Mouse (Mus musculus) frontal cortex, adult 2 months (tissue): ENCODE measurements around the gene Fam168a. TPM values are rescaled to one million over a fixed set of nuclear protein-coding genes. Genes with fewer than 3 reads are reported as not detected.
"Not testable (repeated sequence)": the region's sequence is repeated elsewhere in the genome, so short reads cannot be mapped to it uniquely, and the experiment has no call there.

ENCODE experiments used
- DNase-seq, 2 experiments: peaks; one replicate each; pipeline ENCODE4 v3.0.0; 2022; ENCODE audit warnings: low spot score in 1 of 2; ENCODE audit errors: extremely low spot score in 1 of 2
- polyA plus RNA-seq: library from polyadenylated mRNA; depleted of rRNA; stranded (reverse); fragments of >200 nt; gene quantifications from 2 replicates; pipeline ENCODE4 v1.2.3, GENCODE M21; 2012

Fam168a gene
- polyA plus RNA-seq, 1 experiment: 105 TPM

DNA sequence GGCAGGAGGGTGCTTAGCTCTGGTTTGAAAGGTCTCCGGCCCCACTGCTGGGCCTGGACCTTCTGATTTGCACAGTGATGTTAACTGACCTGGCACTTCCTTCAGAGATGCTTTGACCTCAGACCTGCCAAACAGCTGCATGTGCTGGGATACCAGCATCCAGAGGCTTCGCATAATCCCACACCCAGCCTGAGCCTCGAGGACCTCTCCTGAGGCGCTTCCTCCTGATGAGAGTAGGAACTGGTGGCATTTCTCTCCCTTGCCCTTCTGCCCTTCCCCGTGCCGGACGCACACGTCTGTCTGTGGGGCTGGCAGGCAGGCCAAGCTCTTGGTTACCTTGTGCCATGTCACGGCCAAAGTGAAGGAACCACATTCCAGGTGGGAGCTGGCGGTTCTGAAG is 130.2 kb downstream of the Fam168a start:
- DNase-seq: no peak

DNA sequence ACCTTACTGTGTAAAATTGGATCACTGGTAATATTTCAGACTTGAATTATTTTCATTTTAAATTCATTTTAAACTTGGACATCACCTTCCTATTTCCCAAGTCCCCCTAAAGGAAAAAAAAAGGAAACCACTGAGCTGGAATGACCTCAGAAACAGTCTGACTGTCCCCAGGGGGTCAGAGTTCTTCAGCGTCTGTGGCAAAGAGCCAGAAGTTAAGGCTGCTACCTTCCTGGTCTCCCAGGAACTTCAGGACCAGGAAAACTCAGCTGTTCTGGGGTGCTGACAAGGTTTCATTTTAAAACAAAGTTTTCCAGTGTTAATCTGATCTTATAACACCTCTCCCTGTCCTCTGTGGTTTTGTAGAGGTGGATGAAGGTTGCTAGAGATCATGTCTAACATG is 131.3 kb downstream of the Fam168a start:
- no peak for DNase-seq

DNA sequence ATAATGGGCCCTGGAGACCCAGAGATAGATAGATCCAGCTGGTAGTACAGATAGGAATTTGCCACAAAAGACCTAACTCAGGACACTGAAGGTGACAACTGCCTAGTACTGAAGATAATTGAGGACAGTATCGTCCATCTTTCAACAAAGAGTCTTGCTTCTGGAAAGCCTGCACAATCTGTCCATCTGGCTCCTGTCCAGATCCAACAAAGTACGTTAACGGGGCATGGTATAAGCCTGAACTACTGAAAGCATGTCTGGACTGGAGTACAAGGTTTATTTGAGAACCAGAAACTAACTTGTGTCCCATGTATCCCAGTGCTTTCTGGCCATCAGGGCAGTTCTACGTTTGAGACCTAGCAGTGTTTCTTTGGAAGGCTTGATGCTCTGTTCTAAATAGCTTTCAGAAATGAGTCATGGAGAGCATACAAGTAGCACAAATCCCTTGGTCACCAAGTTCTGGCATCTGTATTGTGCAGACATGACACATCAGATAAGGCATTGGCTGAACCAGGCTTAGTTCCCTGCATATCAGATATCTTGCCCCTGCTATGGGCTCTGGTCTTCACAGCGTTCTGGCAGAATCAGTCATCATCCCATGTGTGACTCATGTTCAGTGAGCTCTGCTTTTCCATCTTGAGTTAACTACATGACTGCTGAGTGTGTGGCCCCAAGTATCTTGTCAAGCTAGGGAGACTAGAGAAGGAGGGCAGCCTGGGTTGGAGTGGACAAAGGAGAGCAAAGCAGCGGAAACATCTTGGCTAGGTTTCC is 133.4 kb downstream of the Fam168a start:
- no peak for DNase-seq

DNA sequence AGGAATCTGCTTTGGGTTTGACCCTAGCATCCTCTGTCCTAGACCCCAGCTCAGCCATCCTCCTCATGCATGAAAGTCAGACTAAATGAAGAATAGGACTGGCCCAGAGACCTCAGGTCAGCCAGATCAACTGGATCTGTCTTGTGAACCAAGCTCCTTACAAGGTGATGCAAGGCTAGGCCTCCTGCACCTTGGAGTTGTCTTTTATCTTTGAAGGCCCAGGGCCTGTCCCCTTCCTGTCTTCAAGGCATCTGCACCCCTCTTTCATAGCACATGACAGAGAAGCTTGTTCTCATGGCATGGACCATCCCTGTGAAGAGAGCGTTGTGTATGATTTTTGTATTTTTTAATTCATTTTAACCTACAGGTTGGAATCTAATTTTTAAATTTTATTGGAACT is 134.5 kb downstream of the Fam168a start:
- no peak for DNase-seq

DNA sequence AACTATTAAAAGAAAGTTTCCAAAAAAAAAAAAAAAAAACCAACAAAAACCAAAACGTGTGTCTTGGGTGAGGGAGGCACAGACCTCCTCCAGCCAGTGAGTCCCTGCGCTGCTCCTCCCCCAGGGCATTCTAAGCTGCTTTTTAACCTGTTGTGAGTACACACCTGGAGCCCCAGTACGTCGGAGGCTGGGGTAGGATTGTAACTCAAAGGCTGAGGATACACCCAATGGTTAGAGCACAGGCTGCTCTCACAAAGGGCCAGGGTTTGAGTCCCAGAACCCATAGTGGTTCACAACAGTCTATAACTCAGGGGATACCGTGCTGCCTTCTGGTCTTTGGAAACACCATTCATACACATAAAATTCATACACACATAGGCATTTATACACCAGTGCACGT is 135.2 kb downstream of the Fam168a start:
- no peak for DNase-seq

DNA sequence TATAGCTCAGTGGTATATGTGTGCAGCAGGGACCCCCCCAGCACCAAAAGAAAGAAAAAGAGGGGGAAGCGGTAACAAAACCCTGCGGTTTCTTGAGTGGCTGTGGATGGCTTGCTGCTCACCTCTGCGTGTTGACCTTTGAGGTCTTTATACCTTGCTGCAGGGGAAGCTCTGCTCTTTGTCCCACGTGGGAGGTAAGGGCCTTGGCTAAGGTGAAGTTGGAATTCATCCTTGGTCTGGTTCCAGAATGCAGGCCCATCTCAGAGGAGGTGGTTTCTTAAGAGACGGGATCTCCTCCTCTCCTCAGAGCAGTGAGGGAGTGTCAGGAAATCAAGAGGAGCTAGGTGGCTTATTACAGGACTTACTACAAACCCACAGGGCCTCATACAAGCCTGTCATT is 135.7 kb downstream of the Fam168a start:
- no peak for DNase-seq

DNA sequence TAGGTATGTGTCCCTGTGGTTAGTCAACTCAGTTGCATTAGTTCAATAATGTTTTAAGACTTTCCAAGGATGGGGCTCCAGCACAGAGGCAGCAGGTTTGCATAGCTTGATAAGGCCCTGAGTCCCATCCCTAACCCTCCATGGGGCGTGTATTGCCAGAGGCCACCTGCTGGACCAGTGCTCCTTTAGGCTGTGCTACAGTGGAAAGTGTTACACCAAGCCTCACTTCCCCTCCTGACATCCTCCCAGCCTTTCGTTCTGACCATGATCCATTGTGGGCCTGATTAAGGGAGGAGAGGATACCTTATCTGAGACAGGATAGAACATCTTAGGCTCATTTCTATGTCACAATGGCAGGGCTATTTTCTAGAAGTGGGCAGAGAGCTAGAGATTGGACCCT is 137.4 kb downstream of the Fam168a start:
- DNase-seq: no peak

DNA sequence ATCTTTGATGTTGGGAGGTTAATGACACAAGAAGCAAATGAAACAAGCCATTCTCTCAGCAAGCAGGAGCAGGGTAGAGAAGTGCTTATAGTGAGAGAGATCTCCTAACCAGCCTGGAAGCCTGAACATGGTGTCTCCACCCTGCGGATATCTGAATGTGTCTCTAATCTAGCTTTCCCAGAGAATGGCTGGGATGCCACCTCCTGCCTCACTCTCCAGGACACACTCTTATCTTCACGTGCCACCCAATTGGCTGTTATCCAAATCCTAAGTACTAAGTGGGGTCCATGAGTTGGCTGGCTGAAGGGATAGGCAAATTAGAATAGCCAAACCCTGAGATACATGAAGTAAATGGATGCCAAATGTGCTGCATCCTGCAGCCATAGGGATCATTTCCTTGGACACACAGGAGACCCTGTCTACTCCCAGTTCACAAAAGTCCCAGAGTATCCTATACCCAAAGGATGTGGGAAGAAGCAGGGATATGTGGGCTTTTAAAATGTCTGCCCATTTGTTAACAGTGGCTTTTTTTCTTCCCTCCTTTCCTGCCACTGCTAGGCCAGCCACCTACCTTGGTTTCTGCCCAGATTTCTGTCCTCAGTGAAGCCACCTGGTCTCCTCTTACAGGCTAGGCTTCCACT is 138.1 kb downstream of the Fam168a start:
- no peak for DNase-seq

DNA sequence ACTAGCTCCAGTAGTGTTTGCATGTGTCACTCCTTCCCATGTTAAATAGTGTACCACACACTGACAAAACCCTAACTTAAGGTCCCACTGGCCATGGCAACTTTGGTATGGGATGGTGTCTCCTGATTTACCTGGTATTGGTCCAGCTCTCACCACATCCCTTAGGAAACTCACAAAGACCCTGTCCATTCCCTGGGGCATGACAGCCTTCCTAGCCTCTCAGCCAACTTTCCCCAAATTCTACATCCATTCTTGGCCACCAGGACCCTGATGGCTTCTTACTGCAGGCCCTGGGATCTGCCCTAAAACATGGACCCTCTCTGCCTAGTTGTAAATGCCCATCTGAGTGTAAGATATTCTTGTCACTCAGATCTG is 138.6 kb downstream of the Fam168a start:
- no peak for DNase-seq

DNA sequence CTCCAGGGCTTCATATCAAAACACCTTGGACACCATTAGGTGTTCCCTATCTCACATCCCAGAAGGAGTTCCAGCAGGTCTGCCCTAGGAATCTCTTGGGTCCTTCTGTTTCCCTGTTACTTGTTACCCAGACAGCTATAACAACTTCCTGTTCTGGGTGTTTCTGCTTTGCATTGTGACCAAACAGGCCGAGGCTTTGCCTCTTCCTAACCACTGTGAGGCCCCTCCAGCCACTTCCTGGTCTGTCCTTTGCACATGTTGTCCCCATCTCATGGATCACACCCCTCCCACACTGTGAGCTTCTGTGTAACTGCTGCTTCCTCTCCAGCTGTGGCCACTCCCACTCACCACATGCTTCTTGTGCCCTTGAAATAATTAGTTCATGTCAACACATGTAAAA is 139.0 kb downstream of the Fam168a start:
- DNase-seq: peak in 1 of 2 experiments; percentile 59

DNA sequence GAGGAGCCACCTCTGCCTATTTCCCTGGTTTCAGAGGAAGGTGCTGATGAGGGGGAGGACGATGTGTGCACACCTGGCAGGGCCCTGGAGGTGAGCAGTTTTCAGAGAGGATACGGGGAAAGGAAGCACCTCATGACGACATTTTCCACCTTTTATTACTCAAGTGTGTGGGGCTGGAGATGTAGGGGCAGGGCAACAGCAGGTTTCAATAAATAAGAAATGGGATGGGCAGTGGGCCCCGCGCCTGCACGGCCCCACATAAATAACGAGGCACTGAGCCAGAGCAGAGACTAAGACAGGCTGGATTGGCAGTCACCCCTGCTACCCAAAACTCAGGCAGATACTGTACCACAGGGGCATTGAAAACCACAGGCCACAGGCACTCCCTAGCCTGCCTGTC is 139.6 kb downstream of the Fam168a start:
- not testable (repeated sequence) for DNase-seq

DNA sequence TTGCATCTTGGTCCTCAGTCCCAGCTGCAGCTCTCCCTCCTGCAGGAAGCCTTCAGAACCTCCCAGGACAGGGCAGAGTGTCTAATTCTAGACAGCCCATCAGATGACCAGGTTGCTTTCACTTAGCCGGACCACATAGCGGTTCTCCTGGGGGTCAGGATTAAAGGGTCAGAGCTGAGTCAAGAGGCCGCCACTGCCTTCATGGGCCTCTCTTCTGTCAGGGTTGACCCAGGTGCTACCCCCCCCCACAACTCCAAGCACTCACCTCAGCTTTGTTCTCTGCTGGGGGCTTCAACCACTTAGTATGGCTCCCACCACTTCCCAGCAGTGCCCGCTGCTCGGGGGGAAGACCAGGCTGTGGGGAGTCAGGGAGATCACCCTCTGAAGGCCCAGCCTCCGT is 140.7 kb downstream of the Fam168a start:
- no peak for DNase-seq

DNA sequence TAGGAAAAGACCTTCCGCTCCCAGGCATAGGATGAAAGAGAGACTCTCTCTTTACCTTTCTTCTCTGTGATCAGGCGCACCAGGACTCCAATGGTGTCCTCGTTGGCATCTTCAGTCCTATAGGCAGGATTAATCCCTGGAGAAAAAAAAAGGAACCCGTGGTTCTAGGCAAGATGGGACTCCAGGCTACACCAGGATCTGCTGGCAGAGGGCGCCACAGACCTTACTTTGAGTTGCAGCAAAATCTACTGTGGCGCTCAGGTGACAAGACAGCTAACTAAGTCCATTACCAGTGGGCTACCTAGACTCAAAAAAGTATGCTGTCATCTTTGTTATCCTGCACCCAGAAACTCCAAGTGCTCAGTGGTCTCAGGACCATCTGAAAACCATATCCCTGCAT is 142.3 kb downstream of the Fam168a start:
- peak in 1 of 2 experiments; percentile 90 for DNase-seq

DNA sequence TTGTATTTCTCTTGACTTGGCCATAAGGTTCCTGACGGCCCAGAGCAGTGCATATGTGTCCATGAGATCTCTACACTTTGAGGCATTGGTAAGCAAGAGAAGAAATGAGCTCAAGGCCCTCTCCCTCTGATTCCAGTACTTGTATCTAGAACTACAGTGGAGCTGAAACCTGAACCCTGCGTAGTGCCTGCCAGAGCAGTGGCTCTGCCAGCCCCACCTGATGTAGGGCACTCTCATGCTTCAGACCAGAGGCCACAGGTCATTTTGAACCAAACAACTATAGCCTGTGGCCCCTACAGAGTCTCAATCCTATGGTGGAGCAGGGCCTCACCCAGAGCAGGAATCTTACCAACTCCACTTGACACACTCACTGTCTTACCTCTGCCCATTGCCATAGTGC is 143.1 kb downstream of the Fam168a start:
- DNase-seq: no peak

DNA sequence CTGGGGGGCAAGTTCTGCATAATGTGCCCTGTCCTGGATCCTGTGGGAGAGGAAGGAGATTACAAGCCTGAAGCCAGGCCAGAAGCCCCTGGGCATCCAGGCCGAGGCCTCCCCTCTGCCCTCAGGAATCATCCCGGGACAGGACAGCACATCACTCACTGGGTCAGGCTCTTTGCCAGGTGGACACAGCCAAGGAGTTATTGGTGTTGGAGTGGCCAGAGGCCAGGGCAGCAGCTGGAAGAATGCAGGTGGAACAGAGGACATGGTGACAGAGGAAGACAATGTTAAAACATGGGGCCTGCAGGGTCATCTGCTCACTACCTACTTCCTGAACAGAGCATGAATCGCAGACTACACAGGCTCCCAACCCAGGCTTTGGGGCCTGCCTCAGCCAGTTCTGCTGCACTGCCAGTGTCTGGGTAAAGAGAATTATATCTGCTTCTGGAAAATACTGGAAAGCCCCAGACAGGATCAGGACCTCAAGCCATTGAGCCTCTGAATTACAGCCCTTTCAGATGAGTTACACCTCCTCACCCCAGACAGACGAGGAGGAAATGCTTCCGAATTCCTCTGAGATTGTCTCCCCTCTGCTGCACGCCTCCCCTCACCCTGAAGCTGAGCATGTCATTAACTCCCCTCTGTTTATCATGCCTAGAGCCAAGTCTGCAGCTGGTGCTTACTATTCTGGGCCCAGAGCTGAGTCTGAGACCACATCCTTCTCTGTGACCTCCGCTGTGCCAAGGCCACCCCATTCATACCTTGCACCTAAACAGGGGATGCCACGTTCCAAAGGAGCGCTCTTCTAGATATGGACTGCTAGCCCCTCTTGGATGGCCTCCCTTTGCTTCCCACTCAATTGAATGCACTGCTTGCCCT is 145.3 kb downstream of the Fam168a start:
- no peak for DNase-seq

DNA sequence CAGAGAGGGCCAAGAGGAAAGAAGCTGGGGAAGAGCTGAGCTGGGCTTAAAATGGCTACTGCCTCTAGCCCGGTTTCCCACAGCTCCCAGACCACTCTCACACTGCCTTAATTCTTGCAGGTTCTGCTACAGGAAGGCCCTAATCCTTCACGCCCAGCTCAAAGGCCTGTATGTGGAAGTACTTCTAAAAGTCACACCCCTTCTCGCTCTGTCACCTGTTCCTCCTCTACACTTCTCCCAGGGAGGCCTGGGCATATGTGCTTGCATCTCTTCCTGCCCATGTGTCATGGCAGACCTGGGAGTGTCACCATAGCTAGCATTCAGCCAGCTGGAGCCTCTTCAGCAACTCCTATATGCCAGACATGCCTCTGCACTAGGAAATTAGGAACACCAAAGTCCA is 147.0 kb downstream of the Fam168a start:
- DNase-seq: no peak

DNA sequence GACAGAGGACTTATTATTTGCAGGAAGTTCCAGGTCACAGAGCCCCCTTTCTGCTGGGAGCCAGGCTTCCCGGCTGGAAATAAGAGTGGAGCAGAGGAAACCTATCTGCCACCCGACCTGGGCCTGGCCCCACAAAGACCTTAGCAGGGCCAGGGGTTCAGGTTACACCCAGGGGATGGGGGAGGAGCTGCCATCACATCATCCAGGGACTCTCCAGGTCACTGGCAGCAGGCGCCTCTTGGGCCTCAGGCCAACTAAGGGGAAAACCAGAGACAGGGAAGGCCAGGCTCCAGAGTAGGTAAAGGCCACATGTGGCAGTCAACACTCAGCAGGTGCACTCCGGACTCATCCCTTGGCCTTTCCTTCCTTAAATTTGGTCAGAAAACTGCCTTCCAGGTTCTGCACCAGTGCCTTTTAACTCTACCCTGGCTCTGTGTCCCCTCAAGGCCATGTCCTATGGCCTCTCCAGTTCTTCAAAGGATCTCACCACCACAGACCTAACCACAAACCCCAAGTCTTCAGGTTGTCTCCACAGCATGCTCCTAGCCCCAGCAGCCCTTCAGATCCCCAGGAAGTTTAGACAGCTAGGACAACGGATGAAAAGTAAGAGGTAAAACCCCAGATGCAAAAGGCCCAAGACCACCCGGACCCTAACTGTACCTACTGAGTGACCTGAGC is 147.8 kb downstream of the Fam168a start:
- DNase-seq: no peak

DNA sequence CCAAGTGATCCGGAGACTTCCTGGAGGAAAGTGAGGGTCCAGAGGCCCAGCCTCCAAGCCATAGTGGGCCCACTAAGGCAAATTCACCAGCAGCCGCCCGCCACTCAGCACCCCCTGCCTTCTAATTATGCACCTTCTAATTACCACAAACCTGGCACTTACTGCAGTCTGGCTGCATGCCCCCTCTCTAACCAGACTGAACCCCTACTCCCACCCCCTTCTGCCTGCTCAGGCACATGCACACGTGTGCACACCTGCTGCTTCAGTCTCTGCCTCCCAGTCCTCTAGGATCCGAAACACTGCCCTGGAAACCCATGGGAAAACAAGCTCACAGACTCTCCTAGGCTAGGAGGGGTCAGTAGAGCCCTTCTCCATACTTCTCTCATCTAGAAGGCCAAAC is 148.4 kb downstream of the Fam168a start:
- no peak for DNase-seq

DNA sequence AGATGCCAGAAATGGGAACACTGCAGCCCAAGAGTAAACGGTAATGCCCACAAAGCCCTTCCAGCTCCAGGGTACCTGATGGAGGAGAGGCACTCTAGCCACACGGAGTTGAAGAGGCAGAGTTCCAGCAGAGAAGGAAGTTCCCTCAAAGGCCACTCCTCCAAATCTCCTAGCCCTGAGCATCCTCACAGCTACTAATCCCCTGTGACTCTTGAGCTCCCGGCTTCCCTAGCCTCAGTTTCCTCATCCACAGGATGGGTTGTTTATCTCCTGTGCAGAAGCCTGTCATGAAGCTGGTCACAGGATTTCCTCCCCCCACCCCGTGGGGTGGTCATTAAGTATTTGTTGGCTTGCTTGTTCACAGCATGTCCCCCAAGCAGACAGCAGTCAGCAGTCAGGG is 148.9 kb downstream of the Fam168a start:
- no peak for DNase-seq

DNA sequence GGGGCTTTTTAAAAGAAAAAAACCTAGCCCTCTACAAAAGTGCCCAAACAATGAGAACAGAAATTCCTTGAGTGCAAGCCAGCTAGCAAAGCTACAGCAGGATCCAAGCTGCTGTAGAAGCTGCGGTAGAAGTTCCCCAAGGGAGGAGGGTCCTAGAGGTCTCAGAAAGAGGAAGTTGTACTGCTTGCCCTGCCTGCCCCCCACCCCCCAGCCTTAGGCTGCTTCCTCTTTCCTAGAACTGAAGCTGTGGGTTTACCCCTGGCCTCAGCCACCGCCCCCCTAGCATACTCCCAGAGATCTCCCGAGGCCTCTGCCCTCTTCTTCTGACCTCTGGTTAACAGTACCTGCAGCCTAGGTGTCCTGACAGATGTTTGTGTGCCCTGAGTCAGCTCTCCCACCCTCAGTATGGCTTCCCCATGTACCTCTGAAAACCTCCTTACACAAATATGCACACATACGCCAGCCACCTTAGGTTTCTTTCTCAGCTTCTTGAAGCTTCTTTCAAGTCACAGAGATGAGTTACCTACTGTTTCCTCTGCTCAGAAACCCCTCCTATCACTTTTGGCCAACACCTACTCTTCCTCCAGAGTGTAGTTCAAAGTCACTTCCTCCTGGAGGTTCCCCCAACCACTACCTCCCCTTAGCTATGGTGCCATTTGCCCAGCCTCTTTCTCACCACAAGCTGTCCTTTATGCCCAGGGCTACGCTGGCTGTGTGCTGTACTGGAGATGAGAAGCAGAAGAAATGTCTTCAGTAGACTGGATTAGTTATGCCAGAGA is 149.5 kb downstream of the Fam168a start:
- no peak for DNase-seq
